Mouse (Mus musculus) WW6 (cell line): ENCODE results near the gene Zyg11b.

Experiments used
- DNase-seq: peaks from one replicate; pipeline ENCODE4 v3.0.0-alpha.2; 2013; ENCODE audit warnings: low read depth, low spot score

Zyg11b gene

GRCm38 (mm10) chr4:108300670-108301373, at the start of gene Zyg11b:
Gene Zyg11b, minus strand, starts transcription at chr4:108301096.
- peak; percentile 73 for DNase-seq

GRCm38 (mm10) chr4:108349836-108350547, 49.1 kb upstream of the Zyg11b start:
- no peak for DNase-seq

GRCm38 (mm10) chr4:108349064-108349463, 48.2 kb upstream of the Zyg11b start:
- DNase-seq = no peak

DNA sequence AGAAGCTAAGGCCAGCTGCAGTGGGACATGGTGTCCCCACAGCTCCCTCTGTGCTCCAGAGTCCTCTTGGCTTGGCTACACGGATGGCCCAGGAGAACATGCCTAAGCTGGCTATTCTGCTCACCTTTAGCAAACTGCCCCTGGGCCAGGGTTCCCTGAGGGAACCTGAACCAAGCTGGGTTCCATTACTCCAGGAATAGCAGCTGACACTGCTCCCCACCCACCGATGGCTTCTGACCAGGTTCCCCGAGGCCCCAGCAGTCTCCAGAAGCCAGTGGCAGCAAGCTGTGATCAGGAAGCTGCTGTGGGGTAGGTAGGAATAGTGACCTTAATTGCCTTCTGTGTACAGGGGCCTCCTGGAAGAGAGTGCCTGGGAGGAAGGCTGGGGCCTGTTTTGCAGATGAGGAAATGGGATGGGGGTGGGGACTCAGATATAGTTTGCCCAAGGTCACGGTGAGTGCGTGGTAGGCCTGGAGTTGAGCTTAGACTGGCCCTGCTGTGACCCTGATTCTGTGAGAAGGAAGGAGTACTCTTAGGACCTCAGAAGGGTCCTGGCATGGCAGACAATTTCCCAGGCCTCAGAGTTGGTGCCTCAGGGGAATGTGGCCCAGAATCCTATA, 47.5 kb upstream of the Zyg11b start:
- no peak for DNase-seq

DNA sequence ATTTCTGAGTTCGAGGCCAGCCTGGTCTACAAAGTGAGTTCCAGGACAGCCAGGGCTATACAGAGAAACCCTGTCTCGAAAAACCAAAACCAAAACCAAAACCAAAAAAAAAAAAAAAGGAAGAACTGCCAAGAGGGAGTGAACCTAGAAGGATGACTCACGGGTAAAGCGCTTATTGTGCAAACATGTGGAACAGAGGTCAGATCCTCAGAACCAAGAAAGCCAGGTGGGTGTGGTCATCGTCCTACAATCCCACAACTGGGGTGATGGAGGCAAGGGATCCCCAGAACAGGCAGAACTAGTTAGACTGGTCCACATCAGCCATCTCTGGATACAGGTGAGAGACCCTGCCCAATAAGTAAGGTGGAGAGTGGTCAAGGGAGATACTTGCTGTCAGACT, 46.2 kb upstream of the Zyg11b start:
- DNase-seq = no peak

- DNase-seq = no peak
Measured at GRCm38 (mm10) chr4:108345826-108346225, 44.9 kb upstream of the Zyg11b start.

DNA sequence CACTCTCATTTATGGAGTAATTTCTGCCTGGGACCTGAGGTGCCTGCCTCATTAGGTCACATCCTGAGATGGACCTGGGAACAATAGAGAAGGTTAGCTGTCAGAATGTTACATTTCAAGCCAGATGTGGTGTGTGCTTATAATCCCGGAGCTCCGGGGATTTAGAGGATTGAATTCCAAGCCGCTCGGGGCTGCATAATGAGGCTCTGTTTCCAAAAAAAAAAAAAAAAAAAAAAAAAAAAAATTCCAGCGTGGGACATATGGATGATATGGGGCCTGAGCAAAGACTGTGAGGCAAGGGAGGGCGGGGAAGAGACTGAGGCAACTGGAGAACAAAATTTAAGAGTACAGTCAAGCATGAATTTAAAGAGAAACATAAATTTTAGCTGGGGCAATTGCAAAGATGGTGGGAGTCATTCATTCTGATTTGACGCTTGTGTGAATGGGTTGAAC, 43.8 kb upstream of the Zyg11b start:
- no peak for DNase-seq

DNA sequence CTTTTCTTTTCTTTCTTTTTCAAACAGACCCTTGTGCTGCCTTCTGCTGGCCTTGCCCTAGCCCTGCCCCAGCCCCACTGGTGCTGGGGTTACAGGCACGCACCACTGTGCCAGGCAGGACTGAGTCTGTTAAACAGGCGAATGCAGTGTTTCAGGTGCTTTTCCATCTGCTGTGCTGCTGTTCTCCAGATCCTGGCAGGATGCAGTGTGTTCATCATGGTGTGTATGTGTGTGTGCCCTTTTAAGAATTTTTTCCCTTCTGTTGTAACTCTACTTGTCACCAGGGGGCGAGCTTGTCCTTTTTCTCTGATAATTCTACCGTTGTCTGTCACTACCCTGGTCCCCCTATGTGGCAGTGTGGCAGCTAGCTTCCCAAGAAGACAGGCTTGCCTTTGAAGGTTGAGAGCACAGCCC, 38.4 kb upstream of the Zyg11b start:
- DNase-seq = no peak

GRCm38 (mm10) chr4:108338811-108339210, 37.9 kb upstream of the Zyg11b start:
- no peak for DNase-seq

GRCm38 (mm10) chr4:108338321-108338733, 37.4 kb upstream of the Zyg11b start:
- DNase-seq = no peak

DNA sequence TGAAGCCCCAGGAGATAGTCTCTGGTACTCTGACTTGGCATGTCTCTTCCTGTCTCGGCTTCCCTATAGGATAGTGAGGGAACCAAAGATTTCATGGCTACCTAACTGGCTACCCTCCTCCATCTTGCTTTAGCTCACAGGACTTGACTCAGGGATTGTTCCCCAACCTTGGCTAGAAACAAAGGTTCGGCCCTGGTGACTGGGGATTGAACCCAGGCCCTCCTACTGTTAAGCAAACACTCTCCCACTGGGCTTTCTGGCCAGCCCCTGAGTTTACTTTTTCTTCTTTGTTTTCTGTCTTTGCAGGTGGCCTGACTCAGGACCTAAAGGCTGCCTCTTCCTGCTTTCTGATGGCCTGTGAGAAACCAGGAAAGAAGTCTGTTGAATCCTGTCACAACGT, 36.9 kb upstream of the Zyg11b start:
- no peak for DNase-seq

DNA sequence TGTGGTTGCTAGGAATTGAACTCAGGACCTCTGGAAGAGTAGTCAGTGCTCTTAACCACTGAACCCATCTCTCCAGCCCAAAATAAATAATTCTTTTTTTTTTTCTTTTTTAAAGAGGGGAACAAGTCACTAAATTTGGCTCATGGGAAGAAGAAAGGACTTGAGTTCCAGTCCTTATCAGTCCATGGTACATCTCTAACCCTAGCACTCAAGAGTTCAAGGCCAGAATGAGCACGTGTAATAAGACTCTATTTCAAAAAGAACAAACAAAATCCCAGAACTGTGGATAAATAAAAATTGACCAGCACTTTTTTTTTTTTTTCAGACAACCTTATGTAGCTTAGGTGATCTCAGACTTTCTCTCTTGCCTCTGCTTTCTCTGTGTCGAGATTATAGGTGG, 35.9 kb upstream of the Zyg11b start:
- DNase-seq = no peak

GRCm38 (mm10) chr4:108335413-108335812, 34.5 kb upstream of the Zyg11b start:
- no peak for DNase-seq

- no peak for DNase-seq
Measured at GRCm38 (mm10) chr4:108332041-108332440, 31.1 kb upstream of the Zyg11b start.

DNA sequence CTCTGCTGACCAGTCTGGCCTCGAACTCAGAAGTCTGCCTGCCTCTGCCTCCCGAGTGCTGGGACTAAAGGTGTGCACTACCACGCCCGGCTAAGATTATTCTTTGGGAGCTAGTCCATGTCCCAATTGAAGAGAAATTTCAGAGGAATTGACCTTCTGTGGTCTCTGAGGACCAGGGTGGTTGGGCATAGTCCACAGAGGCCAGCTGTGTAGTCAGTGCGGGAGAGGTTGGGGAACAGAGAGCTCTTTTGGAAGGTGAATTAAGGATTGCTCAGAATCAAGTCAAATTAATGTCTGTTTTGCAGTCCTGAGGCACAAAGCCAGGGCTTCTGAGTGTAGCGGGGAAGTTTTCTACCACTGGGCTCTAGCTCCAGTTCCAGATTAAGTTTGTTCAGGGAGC, 28.9 kb upstream of the Zyg11b start:
- DNase-seq = no peak

- peak; percentile 91 for DNase-seq
Measured at GRCm38 (mm10) chr4:108327730-108328484, 27.0 kb upstream of the Zyg11b start, which contains the start of gene Coa7. Gene Coa7, plus strand, starts transcription at chr4:108328140.

DNA sequence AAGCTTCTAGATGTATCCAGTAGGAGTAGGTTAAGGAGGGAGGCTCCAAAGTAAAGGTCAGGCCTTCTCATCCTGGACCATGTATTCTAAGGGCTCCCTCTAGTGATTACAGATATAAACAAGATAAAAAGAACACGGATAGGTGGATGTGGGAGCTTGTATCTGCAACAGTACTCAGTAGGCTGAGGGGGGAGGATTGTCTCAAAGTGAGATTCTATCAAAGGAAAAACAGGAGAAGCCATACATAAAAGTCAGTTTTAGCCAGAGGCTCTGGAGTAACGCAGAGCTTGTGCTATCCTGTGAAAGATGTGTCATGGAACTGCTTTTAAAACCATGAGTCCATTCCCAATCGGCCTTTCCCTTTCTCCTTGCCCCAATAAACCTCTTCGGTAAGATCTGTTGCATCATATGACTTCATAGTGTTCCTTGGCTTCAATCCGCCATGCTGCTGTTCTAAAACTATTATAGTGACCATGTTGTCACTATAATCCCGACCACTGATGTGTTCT, 26.2 kb upstream of the Zyg11b start:
- DNase-seq = no peak

DNA sequence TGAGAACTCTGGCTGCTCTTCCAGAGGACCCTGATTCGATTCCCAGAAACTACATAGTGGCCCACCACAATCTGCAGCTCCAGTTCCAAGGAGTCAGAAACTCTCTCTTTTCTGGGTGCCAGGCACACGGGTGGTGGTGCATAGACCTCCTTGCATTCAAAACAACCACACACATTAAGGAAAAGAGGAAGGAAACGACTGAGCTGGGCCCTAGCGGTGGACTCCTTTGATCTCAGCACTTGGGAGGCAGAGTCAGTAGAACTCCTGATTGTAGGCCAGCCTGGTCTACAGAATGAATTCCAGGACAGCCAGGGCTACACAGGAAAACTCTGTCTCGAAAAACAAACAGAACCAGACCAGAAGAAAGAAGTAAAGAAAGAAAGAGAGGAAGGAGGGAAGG, 22.7 kb upstream of the Zyg11b start:
- no peak for DNase-seq

DNA sequence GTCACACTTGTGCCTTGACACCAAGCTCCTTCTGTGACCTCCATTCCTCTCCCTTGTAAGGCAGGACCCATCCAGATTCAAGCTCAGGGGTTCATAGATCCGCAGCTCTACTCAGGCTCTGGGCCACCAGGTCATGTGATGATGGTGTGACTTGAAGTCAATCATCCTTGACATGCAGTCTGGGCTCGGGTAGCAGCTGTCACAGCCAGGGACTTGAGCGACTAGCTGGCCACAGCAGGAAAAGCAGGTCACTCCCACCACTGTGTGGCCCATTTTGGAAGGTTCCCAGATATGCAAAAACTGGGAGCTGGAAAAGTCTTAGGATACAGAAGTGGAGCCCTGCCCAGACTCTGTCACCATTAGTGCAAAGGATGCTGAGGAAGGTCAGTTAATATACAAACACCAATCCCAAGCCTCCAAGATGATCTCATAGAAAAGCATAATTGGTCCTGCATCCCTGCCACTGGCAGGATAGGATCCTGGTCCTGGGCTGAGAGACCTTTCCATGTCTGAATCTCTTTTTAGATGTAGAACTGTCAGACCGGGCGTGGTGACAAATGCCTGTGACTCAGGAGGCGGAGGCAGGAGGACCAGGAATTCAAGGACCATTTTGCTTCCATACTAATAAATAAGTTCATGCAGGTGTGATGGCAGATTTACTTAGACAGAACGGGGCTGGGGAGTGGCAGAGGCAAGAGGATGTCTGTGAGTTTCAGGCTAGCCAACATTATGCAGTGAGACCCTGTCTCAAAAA, 19.9 kb upstream of the Zyg11b start:
- DNase-seq = no peak

- DNase-seq = no peak
Measured at GRCm38 (mm10) chr4:108319747-108320146, 18.9 kb upstream of the Zyg11b start.
